Mouse (Mus musculus): ENCODE data around the gene St6gal1. TPM values are rescaled to one million over a fixed set of nuclear protein-coding genes. Genes with fewer than 3 reads are reported as not detected.
"Not testable (repeated sequence)": the region's sequence is repeated elsewhere in the genome, so short reads cannot be mapped to it uniquely, and the experiment has no call there.

Gene St6gal1
- 13.3 and 13.5 TPM in 2 replicates for polyA plus RNA-seq (2012; rRNA removed)

DNA sequence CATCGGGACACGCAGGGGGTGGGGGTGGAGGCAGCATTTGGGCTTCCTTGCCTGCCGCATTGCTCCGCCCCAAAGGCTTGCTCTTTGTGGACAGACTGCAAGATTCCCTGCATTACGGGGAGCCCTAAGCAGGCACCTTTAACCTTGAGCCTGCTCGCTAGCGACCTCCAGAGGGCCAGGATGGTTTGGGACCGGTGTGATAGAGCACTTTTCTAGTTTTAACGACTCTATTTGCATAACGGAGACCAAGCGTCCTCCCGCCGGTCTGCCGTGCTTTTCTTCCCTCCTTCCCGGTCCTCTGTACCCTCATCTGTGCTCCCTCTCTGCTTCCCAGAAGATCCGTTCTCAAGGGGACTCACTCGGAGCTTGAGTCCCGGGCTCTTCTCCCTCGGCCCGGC lies at the start of gene St6gal1:
Gene St6gal1, plus strand, starts transcription at position 70 of the 398 bp plus-strand sequence.
- peak; percentile 45 for TF ChIP-seq CTCF (IDR thresholded peaks at IDR 0.05; ENCODE audit: extremely low read depth, insufficient read depth, low read length)
- no peak for TF ChIP-seq POLR2A (IDR thresholded peaks at IDR 0.05; ENCODE audit: extremely low read depth, insufficient read depth, low read length)
- Histone ChIP-seq H3K4me3 (ENCODE audit: insufficient read depth, low read length) (peak within 1 kb of the TSS; percentile 84), H3K27ac (ENCODE audit: insufficient read depth, low read length) (peak within 1 kb of the TSS; percentile 87), H3K4me1 (ENCODE audit: control insufficient read depth, insufficient read depth, low read length) (peaks cover 3% of the 10 kb centered on the region; the same call in 1 of the 2 replicates)

DNA sequence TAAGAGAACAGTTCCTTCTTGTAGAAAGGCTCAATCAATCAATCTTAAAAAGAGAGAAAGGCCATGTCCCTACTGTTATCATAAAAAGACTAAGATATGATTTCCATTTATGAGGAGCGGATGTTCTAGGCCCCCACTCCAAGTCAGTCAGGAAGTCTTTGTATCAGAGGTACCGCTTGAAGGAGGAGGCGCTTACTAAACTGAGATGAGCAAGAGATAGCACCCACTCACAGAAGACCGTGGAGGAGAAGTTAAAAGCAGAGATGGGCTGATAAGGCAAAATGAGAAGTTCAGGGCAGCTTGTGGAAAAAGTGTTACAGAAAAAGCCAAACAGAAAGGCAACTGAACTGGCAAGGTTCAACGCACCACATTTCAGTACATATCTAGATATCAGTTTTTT lies 49.7 kb upstream of the St6gal1 start:
- H3K4me1 ChIP-seq (ENCODE audit: control insufficient read depth, insufficient read depth, low read length), result no peaks in the 10 kb centered on the region
- no peak overlapping the region for H3K4me3 ChIP-seq (ENCODE audit: insufficient read depth, low read length)
- no peak for TF ChIP-seq POLR2A (IDR thresholded peaks at IDR 0.05; ENCODE audit: extremely low read depth, insufficient read depth, low read length)
- TF ChIP-seq CTCF (IDR thresholded peaks at IDR 0.05; ENCODE audit: extremely low read depth, insufficient read depth, low read length), result no peak
- no peak overlapping the region for H3K27ac ChIP-seq (ENCODE audit: insufficient read depth, low read length)

DNA sequence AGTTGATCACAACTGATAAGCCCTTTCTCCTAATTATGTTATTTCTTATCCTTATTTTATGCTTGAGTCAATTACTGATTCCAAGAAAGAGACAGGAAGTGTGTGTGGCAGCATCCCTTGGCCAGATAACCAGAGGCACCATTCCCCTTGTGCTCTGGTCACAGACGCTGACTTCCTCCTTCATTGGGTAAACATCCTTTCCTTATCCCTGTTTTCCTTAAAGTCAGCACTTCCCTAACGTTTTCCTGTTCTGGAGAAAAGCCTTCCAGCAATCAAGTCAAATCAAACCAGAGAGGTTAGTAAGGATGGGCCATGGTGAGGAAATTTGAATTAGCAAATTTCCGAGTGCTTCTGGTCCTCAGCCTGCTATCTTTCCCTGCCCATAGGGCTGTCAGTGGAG lies 48.6 kb upstream of the St6gal1 start:
- H3K4me1 ChIP-seq (ENCODE audit: control insufficient read depth, insufficient read depth, low read length), result no peaks in the 10 kb centered on the region

DNA sequence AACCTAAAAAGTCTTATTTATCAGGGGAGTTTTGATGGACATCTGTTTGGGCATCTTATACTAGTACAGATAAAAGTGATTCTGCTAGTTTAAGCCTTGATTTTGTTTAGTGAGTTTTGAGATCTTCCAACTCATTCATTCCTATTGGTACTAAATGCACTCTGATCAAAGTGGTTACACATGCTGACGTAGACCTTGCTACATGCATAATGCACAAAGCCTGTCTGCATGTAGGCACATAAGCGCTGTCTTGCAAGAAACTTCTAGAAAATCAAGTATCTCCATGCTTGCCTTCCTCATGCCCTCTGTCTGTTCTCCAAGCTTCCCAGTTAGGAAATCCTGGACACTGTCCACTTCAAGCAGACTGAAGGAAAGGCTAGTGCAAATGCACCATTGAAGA lies 46.7 kb upstream of the St6gal1 start:
- H3K4me1 ChIP-seq (ENCODE audit: control insufficient read depth, insufficient read depth, low read length), result no peaks in the 10 kb centered on the region
- H3K27ac ChIP-seq (ENCODE audit: insufficient read depth, low read length), result no peak overlapping the region
- H3K4me3 ChIP-seq (ENCODE audit: insufficient read depth, low read length), result no peak overlapping the region
- TF ChIP-seq CTCF (IDR thresholded peaks at IDR 0.05; ENCODE audit: extremely low read depth, insufficient read depth, low read length), result no peak
- TF ChIP-seq POLR2A (IDR thresholded peaks at IDR 0.05; ENCODE audit: extremely low read depth, insufficient read depth, low read length), result no peak

More for the DNA sequence above, 48.6 kb upstream of the St6gal1 start:
- H3K4me3 ChIP-seq (ENCODE audit: insufficient read depth, low read length), result no peak overlapping the region
- H3K27ac ChIP-seq (ENCODE audit: insufficient read depth, low read length), result no peak overlapping the region
- no peak for TF ChIP-seq CTCF (IDR thresholded peaks at IDR 0.05; ENCODE audit: extremely low read depth, insufficient read depth, low read length)
- TF ChIP-seq POLR2A (IDR thresholded peaks at IDR 0.05; ENCODE audit: extremely low read depth, insufficient read depth, low read length), result no peak

DNA sequence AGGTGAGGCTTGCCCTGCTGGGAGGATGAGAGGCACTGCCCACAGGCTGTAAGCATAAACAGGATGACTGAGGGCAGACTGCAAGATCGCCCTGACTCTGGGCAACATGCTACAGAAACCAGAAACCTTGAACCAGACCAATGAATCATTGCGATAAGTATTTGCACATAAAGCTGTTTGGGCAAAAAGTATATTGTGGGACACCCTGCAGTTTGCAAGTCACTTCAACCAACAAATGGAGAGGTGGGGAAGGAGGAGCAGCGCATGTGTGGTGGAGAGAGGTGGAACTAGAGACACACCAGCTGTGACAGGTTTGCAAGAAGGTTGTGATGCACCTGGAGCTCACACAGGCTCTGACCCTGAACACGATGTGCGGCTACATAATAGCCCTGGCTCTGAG lies 45.7 kb upstream of the St6gal1 start:
- TF ChIP-seq CTCF (IDR thresholded peaks at IDR 0.05; ENCODE audit: extremely low read depth, insufficient read depth, low read length), result no peak
- TF ChIP-seq POLR2A (IDR thresholded peaks at IDR 0.05; ENCODE audit: extremely low read depth, insufficient read depth, low read length), result no peak
- Histone ChIP-seq H3K27ac (ENCODE audit: insufficient read depth, low read length) (no peak overlapping the region), H3K4me1 (ENCODE audit: control insufficient read depth, insufficient read depth, low read length) (no peaks in the 10 kb centered on the region), H3K4me3 (ENCODE audit: insufficient read depth, low read length) (no peak overlapping the region)

DNA sequence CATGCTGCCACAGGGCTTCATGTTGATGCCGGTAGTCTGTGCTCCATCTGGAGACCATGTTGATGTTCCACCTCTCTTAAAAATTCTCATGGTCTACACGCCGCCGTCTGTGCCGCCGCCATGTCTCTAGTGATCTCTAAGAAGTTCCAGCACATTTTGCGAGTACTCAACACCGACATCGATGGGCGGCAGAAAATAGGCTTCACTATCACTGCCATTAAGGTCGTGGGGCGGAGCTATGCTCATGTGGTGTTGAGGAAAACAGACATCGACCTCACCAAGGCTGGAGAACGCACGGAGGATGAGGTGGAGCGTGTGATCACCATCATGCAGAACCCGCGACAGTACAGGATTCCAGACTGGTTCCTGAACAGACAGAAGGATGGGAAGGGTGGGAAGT lies 45.1 kb upstream of the St6gal1 start:
- H3K4me3 ChIP-seq (ENCODE audit: insufficient read depth, low read length); H3K27ac ChIP-seq (ENCODE audit: insufficient read depth, low read length); H3K4me1 ChIP-seq (ENCODE audit: control insufficient read depth, insufficient read depth, low read length): not testable (repeated sequence)

DNA sequence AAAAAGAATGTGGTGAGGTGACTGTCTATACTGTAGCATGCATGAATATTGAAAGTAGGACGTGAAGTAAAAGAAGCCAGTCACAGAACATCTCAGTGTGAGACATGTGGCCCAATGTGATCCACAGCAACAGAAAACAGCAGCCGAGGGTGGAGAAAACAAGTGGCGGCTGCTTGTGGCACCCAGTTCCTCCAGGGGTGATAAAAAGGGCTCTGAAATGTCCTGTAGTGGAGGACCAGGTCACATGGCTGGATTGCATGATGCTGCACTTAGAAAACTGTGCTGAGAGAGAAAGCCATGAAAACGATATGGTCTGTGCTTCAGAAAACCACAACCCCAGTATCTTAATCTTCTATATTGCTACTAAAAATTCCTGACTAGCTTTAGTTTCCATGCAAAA lies 43.5 kb upstream of the St6gal1 start:
- no peaks in the 10 kb centered on the region for H3K4me1 ChIP-seq (ENCODE audit: control insufficient read depth, insufficient read depth, low read length)
- H3K4me3 ChIP-seq (ENCODE audit: insufficient read depth, low read length), result no peak overlapping the region
- TF ChIP-seq CTCF (IDR thresholded peaks at IDR 0.05; ENCODE audit: extremely low read depth, insufficient read depth, low read length) (no peak), POLR2A (IDR thresholded peaks at IDR 0.05; ENCODE audit: extremely low read depth, insufficient read depth, low read length) (no peak)
- H3K27ac ChIP-seq (ENCODE audit: insufficient read depth, low read length), result no peak overlapping the region

DNA sequence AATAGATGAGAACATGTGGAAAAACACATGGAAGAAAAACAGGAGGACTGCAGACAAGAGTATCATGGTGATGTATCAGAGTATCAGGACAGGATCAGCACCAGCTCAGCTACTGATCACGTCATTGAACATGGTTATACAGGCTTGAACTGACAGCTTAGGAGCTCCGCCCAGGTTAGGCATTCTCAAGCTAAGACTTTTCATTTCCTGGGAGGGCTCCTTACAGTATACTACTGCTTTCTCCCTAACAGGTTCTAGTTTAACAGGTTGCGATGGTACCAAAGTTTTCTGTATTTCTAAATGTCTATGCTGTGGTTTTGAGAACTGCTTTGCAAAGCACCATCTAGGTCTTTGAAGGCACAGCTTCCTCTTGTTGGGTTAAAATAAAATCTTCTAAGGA lies 43.1 kb upstream of the St6gal1 start:
- Histone ChIP-seq H3K4me1 (ENCODE audit: control insufficient read depth, insufficient read depth, low read length) (no peaks in the 10 kb centered on the region), H3K27ac (ENCODE audit: insufficient read depth, low read length) (no peak overlapping the region; the same call in 1 of the 2 replicates), H3K4me3 (ENCODE audit: insufficient read depth, low read length) (no peak overlapping the region)
- TF ChIP-seq CTCF (IDR thresholded peaks at IDR 0.05; ENCODE audit: extremely low read depth, insufficient read depth, low read length), result no peak
- no peak for TF ChIP-seq POLR2A (IDR thresholded peaks at IDR 0.05; ENCODE audit: extremely low read depth, insufficient read depth, low read length)

DNA sequence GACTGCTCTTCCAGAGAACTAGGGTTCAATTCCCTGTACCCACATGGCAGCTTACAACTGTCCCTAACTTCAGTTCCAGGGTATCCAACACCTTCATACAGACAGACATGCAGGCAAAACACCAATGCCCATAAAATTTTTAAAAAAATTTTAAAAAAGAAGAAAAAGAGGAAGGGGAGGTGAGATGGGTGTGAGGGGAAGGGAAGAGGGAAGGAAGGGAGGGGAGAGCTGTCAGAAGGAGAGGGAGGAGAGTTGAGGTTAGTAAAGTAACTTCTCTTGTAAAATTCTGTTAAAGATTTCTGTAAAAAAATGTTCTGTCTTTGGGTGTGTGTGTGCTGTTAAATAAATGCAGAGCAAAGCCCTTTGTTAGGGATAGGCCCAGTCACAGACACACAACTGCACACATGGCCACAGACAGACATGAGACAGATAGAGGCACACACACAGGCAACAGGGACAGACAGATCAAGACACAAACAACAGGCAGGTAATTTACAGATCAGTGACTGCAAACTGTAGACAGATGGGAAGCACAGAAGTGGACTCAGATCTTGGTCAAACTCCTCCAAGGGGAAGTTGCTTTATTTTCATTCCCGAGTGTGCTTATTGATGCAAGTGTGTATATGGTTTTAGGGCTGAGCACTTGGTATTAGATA lies 42.5 kb upstream of the St6gal1 start:
- Histone ChIP-seq H3K4me1 (ENCODE audit: control insufficient read depth, insufficient read depth, low read length) (no peaks in the 10 kb centered on the region), H3K27ac (ENCODE audit: insufficient read depth, low read length) (no peak overlapping the region), H3K4me3 (ENCODE audit: insufficient read depth, low read length) (no peak overlapping the region)
- TF ChIP-seq POLR2A (IDR thresholded peaks at IDR 0.05; ENCODE audit: extremely low read depth, insufficient read depth, low read length) (no peak), CTCF (IDR thresholded peaks at IDR 0.05; ENCODE audit: extremely low read depth, insufficient read depth, low read length) (no peak)

DNA sequence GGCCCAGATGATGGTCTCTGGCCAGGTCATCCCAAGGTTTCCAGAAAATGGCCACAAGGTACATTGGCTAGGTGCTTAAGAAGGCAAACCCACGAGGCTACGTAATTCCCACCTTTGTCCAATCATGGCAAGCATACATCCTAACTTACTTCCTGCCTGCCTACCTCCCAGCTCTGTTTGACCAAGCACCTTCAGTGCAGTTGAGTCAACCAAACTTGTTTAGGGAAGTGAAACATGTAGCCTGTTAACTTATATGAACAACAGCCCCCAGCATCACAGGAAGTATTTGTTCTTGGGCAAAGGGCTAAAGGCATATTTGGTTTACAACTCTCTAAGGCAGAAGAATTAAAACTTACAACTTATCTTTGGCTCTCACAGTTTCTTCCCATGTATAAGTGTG lies 38.7 kb upstream of the St6gal1 start:
- TF ChIP-seq POLR2A (IDR thresholded peaks at IDR 0.05; ENCODE audit: extremely low read depth, insufficient read depth, low read length) (no peak), CTCF (IDR thresholded peaks at IDR 0.05; ENCODE audit: extremely low read depth, insufficient read depth, low read length) (no peak)
- Histone ChIP-seq H3K27ac (ENCODE audit: insufficient read depth, low read length) (no peak overlapping the region), H3K4me3 (ENCODE audit: insufficient read depth, low read length) (no peak overlapping the region), H3K4me1 (ENCODE audit: control insufficient read depth, insufficient read depth, low read length) (no peaks in the 10 kb centered on the region)
